Mouse (Mus musculus) liver, adult (tissue): ENCODE measurements around the gene Set.

Experiments used
- GATA4 ChIP-seq: IDR thresholded peaks from 2 replicates; pipeline ENCODE4 v1.6.1; 2014; ENCODE audit warnings: mild to moderate bottlenecking, low read length; ENCODE audit not compliant: insufficient replicate concordance

Gene Set

GRCm38 (mm10) chr2:30107646-30108045 lies 50.5 kb downstream of the Set start:
- no peak for TF ChIP-seq GATA4

DNA sequence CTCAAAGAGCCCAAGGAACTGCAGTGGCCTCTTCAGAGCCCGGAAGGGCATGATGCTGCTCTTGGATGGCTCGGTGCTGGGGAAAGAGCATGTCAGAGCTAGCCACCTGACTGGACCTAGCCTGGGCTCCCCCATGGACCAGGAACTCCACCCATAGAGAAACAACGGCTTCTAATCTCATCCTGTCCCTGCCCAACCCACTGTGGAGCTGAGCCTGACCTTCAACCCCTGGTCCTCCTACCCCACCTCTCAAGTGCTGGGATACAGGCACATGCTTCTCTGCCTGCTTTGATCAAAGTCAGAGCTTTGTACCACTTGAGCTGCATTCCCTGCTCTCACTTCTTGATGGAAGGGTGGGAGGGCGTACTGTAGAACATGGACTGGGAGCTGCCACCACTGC lies 51.1 kb downstream of the Set start:
- TF ChIP-seq GATA4: no peak

GRCm38 (mm10) chr2:30111500-30111899 lies 54.3 kb downstream of the Set start:
- TF ChIP-seq GATA4: no peak

- TF ChIP-seq GATA4: no peak
Observed at GRCm38 (mm10) chr2:30112564-30112963, 55.4 kb downstream of the Set start.

- TF ChIP-seq GATA4: no peak
Observed at GRCm38 (mm10) chr2:30119641-30120051, 62.5 kb downstream of the Set start.

DNA sequence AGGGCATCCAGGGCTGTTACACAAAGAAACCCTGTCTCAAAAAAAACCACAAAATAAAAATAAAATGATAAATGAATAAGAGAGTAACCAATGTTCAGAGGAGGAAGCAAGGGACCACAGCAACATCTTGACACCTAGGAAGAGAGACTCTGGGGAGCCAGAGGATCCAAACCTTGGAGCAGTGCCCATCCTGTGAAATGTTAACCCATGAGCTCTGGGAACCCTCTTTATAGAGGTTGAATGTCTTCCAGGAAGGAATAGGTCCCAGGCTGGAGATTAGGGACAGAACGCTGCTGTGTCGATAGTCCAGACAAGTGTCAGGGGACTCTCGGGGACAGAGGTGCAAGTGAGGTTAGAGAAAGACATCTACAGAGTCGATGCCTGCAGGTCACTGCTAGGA lies 63.1 kb downstream of the Set start:
- TF ChIP-seq GATA4: no peak
